Mouse (Mus musculus) urinary bladder, postnatal 10 days (tissue): ENCODE results near the gene Nup214.

Experiments
- DNase-seq: peaks from one replicate; pipeline ENCODE4 v3.0.0; 2022; ENCODE audit warnings: low spot score

Gene Nup214

GRCm38 (mm10) chr2:32074404-32074803, 100.2 kb downstream of the Nup214 start:
- DNase-seq: no peak

- DNase-seq: no peak
These were observed 101.1 kb downstream of the Nup214 start for GRCm38 (mm10) chr2:32075368-32075767.

GRCm38 (mm10) chr2:32077744-32078143, 103.5 kb downstream of the Nup214 start:
- DNase-seq: no peak

- no peak for DNase-seq
These were observed 104.3 kb downstream of the Nup214 start for GRCm38 (mm10) chr2:32078522-32078921.

DNA sequence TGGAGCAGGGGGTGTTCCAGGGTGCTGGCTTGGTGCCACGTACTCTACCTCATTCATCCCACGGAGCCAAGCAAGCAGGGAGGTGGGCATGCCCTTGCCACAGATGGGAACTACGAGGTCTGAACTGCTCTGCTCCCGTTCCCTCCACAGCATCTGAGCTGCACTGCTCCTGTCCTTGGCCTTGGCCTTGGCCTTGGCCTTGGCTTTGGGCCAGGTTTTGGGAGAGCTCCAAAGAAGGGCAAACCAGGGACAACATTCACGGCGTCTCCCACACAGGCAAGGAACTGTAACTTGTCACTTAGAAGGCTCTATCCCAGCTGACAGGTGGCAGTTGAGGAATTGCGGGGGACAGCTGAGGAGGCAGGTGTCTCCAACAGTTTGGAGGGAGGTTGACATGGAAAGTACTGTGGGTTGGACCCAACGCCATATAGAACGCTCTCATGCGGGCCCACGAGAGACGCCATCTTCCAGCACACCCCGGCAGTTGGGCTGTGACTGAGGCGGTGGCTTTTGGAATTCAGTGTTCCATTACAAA, 105.0 kb downstream of the Nup214 start:
- DNase-seq: no peak

GRCm38 (mm10) chr2:32080681-32081080, 106.4 kb downstream of the Nup214 start:
- no peak for DNase-seq

DNA sequence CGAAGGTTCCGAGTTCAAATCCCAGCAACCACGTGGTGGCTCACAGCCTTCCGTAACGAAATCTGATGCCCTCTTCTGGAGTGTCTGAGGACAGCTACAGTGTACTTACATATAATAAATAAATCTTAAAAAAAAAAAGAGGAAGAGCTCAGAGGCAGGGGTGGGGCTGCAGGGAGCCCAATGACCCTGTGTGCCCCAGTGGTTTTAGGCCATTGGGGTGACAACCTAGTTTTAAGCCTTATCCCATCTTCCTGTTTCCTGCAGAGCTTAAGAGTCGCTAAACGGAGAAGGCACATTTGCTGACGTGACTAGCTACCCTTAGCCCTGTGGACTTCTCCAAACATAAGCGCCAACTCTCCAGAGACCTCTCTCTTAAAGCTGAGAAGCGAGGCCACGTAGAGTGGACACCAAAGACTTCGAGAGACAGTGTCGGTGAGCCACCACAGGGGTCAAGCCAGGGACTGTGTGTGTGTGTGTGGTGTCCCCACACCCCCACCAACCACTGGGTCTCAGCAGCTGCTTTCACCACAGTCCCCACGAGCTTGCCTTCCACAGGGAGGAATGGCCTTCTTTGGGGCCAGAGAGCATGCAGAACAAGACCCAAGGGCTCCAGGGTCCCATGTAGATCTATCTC, 107.2 kb downstream of the Nup214 start:
- DNase-seq: no peak

DNA sequence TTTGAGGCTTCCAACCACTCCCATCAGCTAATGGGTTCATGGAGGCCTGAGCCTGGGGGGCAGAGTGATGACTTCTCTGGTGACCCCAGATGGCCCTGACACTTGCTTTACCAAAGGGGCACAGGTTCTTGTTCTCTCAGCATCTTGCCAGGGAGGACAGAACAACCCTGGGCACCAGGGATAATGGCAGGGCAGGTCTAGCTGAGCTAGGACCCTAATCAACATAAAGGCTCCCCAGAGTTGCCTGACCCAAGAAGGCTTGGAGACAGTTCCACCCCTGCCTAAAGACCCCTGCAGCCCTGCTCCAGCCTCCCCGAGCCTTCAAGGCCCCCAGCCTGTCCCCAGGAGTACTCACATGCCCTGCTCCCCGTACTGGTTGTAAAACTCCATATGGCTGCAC, 108.0 kb downstream of the Nup214 start:
- no peak for DNase-seq

- no peak for DNase-seq
These were observed 109.1 kb downstream of the Nup214 start for GRCm38 (mm10) chr2:32083159-32084011.

DNA sequence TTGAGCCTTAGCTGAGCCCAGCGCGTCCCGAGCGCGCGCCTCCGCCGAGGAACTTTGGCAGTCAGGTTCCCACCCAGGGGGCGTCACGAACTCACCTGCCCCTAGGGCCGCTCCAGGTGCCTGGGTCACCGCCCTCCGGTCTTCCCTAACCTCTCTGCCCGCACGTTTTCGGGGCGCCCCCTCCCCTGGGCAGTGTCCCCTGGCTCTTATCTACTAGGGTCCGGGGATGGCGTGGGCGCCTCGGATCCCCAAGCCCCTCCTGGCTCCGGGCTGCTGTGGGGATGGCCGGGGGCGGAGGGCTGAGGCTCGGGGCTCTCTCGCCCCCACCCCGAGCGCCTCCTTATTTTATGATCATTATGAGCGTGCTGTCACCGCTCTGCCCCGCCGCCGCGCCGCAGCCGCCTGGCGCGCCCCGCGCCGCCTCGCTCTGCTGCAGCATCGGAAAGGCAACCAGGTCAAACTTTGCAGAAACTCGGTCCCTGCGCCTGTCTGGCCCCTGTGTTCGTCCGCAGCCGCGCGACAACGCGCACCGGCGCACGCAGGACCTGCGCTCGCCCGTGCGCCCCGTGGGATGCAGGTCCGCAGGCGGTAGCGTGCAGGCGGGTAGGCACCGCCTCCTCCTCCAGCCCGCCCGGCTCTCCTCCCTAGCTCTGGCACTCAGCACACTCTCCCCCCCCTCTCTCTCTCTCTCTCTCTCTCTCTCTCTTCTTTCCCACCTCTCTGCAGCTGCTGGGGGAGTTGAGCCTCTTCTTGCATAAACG, 110.1 kb downstream of the Nup214 start, which contains the start of gene Fam78a:
TSS of gene Fam78a (minus strand) at position 747 of the 761 bp plus-strand sequence.
- no peak for DNase-seq

- DNase-seq: no peak
These were observed 110.6 kb downstream of the Nup214 start for GRCm38 (mm10) chr2:32084872-32085199.

GRCm38 (mm10) chr2:32085231-32085630, 111.0 kb downstream of the Nup214 start:
- no peak for DNase-seq

- no peak for DNase-seq
These were observed 113.4 kb downstream of the Nup214 start for GRCm38 (mm10) chr2:32087606-32088005.

- no peak for DNase-seq
These were observed 114.2 kb downstream of the Nup214 start for GRCm38 (mm10) chr2:32088372-32088981.

GRCm38 (mm10) chr2:32089606-32090005, 115.4 kb downstream of the Nup214 start:
- no peak for DNase-seq

DNA sequence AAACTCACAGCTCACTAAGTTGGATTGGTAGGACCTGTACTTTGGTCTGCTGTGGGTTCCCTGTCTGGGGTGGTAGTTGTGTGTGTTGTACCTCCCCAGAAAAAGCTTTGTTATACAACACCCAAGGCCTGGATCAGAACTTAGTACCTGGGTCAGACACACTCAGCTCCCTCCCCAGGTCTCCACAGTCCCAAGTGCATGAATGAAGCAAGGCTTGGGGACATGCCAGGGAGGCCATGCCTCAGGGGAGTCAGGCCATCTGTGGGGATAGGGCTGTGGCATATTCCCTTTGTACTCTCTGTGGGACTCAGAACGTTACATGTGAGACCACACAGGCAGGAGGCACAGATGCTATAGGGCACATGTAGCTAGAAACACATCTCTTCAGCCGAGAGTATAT, 115.9 kb downstream of the Nup214 start:
- DNase-seq: no peak

GRCm38 (mm10) chr2:32091956-32092355, 117.7 kb downstream of the Nup214 start:
- DNase-seq: no peak

- no peak for DNase-seq
These were observed 119.9 kb downstream of the Nup214 start for GRCm38 (mm10) chr2:32094001-32094707.

- no peak for DNase-seq
These were observed 121.3 kb downstream of the Nup214 start, which contains the start of gene Plpp7 for GRCm38 (mm10) chr2:32095351-32096121. TSS of gene Plpp7 (plus strand) at chr2:32095528.

DNA sequence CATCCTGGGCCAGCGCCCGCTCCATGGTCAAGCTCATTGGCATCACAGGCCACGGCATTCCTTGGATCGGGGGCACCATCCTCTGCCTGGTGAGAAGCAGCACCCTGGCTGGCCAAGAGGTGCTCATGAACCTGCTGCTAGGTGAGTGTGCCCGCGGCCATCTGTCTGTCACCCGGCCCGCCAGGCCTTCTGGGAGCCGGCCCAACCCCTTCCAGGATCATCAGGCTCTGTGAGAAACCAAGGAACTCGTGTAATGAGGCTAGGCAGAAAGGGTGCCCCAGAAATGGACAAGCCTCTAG, 121.8 kb downstream of the Nup214 start:
- no peak for DNase-seq

DNA sequence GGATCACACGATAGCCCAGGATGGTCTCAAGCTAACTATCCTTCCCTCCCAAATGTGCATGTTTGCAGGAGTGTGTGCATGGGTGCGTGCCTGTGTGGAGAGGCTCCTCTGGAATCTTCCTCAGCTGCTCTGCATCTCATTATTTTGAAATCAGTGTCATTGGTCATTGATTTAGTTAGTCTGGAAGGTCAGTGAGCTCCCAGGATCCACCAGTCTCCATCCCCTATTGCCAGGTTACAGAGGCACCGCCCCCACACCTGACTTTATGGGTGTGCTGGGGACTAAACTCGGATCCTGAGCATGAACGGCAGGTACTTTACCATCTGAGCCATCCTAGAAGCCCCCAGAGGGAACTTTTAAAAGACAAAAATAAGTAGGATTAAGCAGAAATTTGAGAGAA, 128.7 kb downstream of the Nup214 start:
- DNase-seq: no peak
